8 mouse cellular contexts compared by ENCODE assay signal in genomic region chr11:108425592-108425921, GRCm38 (mm10). TPM values are rescaled to one million over a fixed set of nuclear protein-coding genes. Genes with fewer than 3 reads are reported as not detected.
A peak's percentile ranks its signal among the peaks of the same experiment; 100 is the strongest.
DNase-seq lines count a peak whose midpoint lies in the region; ATAC-seq and TF ChIP-seq lines count a peak whose summit lies in the region.

No protein-coding gene starts in this region.

- peak overlapping the region; percentile 77 for H3K4me2 ChIP-seq in hindbrain, embryonic 11.5 days (replicated peaks; ENCODE audit: low read depth, low read length)
- H3K4me2 ChIP-seq in liver, embryonic 14.5 days (ENCODE audit: low read depth), result peak overlapping the region; percentile 63

- DNase-seq in left cerebral cortex, adult 2 months (ENCODE audit: extremely low spot score in 1 of 2, low spot score in 2 of 2), result no peak
- no peak for DNase-seq in left cerebral cortex, adult 11 months (ENCODE audit: low spot score)
- no peak for DNase-seq in embryonic facial prominence, embryonic 10.5 days (ENCODE audit: low spot score)
- DNase-seq in hindbrain, embryonic 11.5 days (ENCODE audit: low spot score), result no peak
- DNase-seq in liver, embryonic 14.5 days (ENCODE audit: low read depth in 3 of 3, low spot score in 3 of 3), result no peak
- DNase-seq in ovary, adult 18-20 months (ENCODE audit: low spot score), result no peak
- DNase-seq in layer of hippocampus, adult 8-10 months (ENCODE audit: low spot score in 2 of 2), result no peak
- DNase-seq in c-Kit-positive CD71-positive TER-119-positive erythroid progenitor cells, embryonic 14.5 days (ENCODE audit: low spot score), result no peak

- H3K9ac ChIP-seq in hindbrain, embryonic 11.5 days (ENCODE audit: low read depth, low read length), result peak overlapping the region; percentile 71
- H3K9ac ChIP-seq in liver, embryonic 14.5 days (replicated peaks), result peak overlapping the region; percentile 40

- TF ChIP-seq EP300 in liver, embryonic 14.5 days (IDR thresholded peaks at IDR 0.05; ENCODE audit: low read depth), result no peak

- no peak for TF ChIP-seq CTCF in left cerebral cortex, adult 2 months (IDR thresholded peaks at IDR 0.05)
- TF ChIP-seq CTCF in liver, embryonic 14.5 days (IDR thresholded peaks at IDR 0.05; ENCODE audit: low read depth), result no peak

- no peaks in the 10 kb centered on the region for H3K9me3 ChIP-seq in embryonic facial prominence, embryonic 10.5 days
- H3K9me3 ChIP-seq in hindbrain, embryonic 11.5 days (ENCODE audit: control insufficient read depth, low read length), result no peaks in the 10 kb centered on the region
- H3K9me3 ChIP-seq in liver, embryonic 14.5 days (ENCODE audit: control insufficient read depth, low read length), result no peaks in the 10 kb centered on the region

- intact Hi-C loops in left cerebral cortex, adult 2 months (cut with DNase I), result no loop called here

- ATAC-seq in hindbrain, embryonic 11.5 days (ENCODE audit: low FRiP score), result peak; percentile 73
- peak; percentile 12; the same call in 1 of the 2 replicates for ATAC-seq in liver, embryonic 14.5 days (ENCODE audit: insufficient read depth)

- peaks cover 33% of the 10 kb centered on the region for H3K4me1 ChIP-seq in embryonic facial prominence, embryonic 10.5 days
- H3K4me1 ChIP-seq in hindbrain, embryonic 11.5 days (replicated peaks; ENCODE audit: control insufficient read depth, insufficient read depth, low read length), result no peaks in the 10 kb centered on the region
- H3K4me1 ChIP-seq in liver, embryonic 14.5 days (replicated peaks; ENCODE audit: control insufficient read depth in 2 of 2, insufficient read depth in 2 of 2, low read length in 1 of 2), result no peaks in the 10 kb centered on the region

- H3K4me3 ChIP-seq in left cerebral cortex, adult 2 months, result peak overlapping the region; percentile 49
- peak overlapping the region; percentile 74 for H3K4me3 ChIP-seq in embryonic facial prominence, embryonic 10.5 days
- H3K4me3 ChIP-seq in hindbrain, embryonic 11.5 days (ENCODE audit: low read depth, low read length), result peak overlapping the region; percentile 63
- peak overlapping the region; percentile 56 to 61 for H3K4me3 ChIP-seq in liver, embryonic 14.5 days (ENCODE audit: insufficient read depth in 1 of 2, low read depth in 2 of 2, low read length in 2 of 2)

- no peak overlapping the region for H3K27ac ChIP-seq in left cerebral cortex, adult 2 months
- peak overlapping the region; percentile 91 for H3K27ac ChIP-seq in embryonic facial prominence, embryonic 10.5 days (replicated peaks)
- H3K27ac ChIP-seq in hindbrain, embryonic 11.5 days (ENCODE audit: low read depth, low read length), result peak overlapping the region; percentile 24; the same call in 1 of the 2 replicates
- no peak overlapping the region for H3K27ac ChIP-seq in liver, embryonic 14.5 days

- WGBS in embryonic facial prominence, embryonic 10.5 days, result 8% methylated on average over 14 of the region's 14 CpGs
- 7% methylated on average over 14 of the region's 14 CpGs for WGBS in hindbrain, embryonic 11.5 days
- 12% methylated on average over 14 of the region's 14 CpGs for WGBS in liver, embryonic 14.5 days (ENCODE audit: insufficient replicate concordance)

- H3K27me3 ChIP-seq in embryonic facial prominence, embryonic 10.5 days (replicated peaks; ENCODE audit: low read depth, poor library complexity, severe bottlenecking), result peaks cover 17% of the 10 kb centered on the region
- H3K27me3 ChIP-seq in hindbrain, embryonic 11.5 days (ENCODE audit: control insufficient read depth, insufficient read depth, low read length), result no peaks in the 10 kb centered on the region; the same call in 1 of the 2 replicates
- H3K27me3 ChIP-seq in liver, embryonic 14.5 days (ENCODE audit: control insufficient read depth, insufficient read depth, low read length), result peaks cover 7% of the 10 kb centered on the region

- H3K36me3 ChIP-seq in embryonic facial prominence, embryonic 10.5 days (replicated peaks), result no peaks in the 10 kb centered on the region
- H3K36me3 ChIP-seq in hindbrain, embryonic 11.5 days (ENCODE audit: control insufficient read depth, insufficient read depth, low read length), result no peaks in the 10 kb centered on the region
- H3K36me3 ChIP-seq in liver, embryonic 14.5 days (replicated peaks; ENCODE audit: control insufficient read depth, insufficient read depth, low read depth), result no peaks in the 10 kb centered on the region

RNA-seq across cellular contexts. Expression of gene Cep112, which starts 0.6 kb away (rescaled TPM):
- 10 to 100 TPM in 1 of 2 experiments, 1 to 10 TPM in 1; 8.2 to 11.3 TPM for total RNA-seq in left cerebral cortex, adult 2 months (2021)
- polyA plus RNA-seq in embryonic facial prominence, embryonic 10.5 days (2016; fragmentation: Nextera tagmentation; extraction: Ambion mirVana), result 9.0 and 11.0 TPM in 2 replicates
- 9.5 and 12.4 TPM in 2 replicates for polyA plus RNA-seq in hindbrain, embryonic 11.5 days (2014; fragmentation: Nextera tagmentation; extraction: Ambion mirVana)
- 0.30 and 0.76 TPM in 2 replicates for polyA plus RNA-seq in liver, embryonic 14.5 days (2012; rRNA removed)
- 1.1 and 1.7 TPM in 2 replicates for polyA plus RNA-seq in liver, embryonic 14.5 days (2014; fragmentation: Nextera tagmentation; extraction: Ambion mirVana)
- 10 to 100 TPM; 20.9 to 24.8 (median 24.1) TPM for total RNA-seq in layer of hippocampus, adult 8-10 months (2022)

Comparison
In these comparisons a context has a peak if more than half of its experiments do, and no peak if none do; other contexts are left out.
1. H3K27ac ChIP-seq: peak in embryonic facial prominence, embryonic 10.5 days (single experiment) and hindbrain, embryonic 11.5 days (single experiment); none in left cerebral cortex, adult 2 months (single experiment) and liver, embryonic 14.5 days (single experiment).
2. Peak in every context shown above with its lines, with median percentiles within 50 percentile points of each other: H3K4me3 ChIP-seq.